Mouse (Mus musculus) fat pad, adult 2 months (tissue): ENCODE data around the gene Csta1.

Experiments used
- DNase-seq: peaks from one replicate; pipeline ENCODE4 v3.0.0-alpha.2; 2011; ENCODE audit warnings: low read depth, low spot score; ENCODE audit errors: extremely low read depth

Csta1 gene

DNA sequence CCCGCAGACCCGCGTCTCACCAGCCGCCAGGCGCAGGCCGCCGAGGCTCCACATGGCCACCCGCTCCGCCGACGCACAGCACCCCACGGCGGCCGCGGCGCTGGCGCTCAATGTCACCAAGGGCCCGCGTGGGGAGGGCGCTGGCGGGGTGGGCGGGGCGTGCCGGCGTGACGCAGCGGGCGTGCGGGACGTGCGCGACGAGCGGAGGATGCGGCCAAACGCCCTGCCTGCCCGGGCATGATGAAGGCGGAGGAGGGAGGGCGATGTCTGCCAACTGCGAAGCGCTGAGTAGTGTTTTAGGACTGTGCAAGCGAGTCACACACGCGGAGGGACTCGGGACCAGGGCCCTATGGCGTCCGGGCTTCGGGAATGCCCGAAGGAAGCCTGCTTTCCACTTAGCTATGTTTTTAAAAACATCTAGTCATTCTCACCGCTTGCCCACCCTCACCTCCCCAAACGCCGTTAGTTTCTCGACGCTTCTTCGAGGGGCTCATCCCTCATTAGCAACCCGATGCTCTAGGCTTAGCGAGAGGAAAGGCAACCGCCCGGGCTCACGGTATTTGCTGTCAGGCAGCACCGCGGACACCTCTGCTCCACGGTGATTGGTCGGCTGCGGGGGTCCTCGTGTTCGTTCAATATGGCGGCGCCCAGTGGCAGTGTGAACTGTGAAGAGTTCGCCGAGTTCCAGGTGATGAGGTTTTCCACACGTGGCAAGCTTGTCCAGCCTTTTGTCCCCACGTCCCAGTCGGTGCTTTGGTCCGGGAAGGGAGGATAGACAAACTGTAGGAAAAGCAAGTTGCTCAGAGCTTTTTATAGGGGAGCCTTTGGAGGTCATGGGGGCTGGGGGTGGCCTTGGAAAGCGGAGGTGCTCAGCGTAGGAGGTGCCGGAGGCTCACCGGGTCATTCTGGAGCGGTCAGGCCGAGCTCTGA, 59.3 kb downstream of the Csta1 start, which contains the start of the genes Fam162a and Ccdc58:
Fam162a (minus strand) TSS at position 145 of the 930 bp plus-strand sequence.
Ccdc58 (plus strand) TSS at position 236 of the 930 bp plus-strand sequence.
- no peak for DNase-seq

DNA sequence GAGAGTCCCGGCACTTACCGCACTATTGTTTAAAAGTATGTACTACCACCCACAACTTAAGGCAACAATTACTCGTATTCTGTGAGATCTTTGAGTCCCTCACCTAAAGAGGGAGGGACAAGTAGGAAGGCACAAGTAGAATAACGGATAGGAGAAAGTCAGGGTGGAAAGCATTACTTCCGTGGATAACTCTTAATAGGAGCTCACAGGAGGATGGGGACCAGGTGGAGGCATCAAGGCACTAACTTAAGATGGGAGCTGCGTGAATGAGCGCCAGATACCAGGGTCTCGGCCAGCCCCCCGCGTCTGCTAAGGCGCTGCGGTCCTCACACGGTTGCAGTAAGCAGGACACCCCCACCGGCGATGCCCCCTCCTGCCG, 60.0 kb downstream of the Csta1 start:
- no peak for DNase-seq
